Mouse (Mus musculus) natural killer cell, adult 2 months (primary cell): ENCODE measurements around the gene Cyp2t4.

ENCODE experiments used
- DNase-seq, 2 experiments: peaks; one replicate each; pipeline ENCODE4 v3.0.0; 2022; ENCODE audit warnings: low spot score in 2 of 2

The Cyp2t4 gene

DNA sequence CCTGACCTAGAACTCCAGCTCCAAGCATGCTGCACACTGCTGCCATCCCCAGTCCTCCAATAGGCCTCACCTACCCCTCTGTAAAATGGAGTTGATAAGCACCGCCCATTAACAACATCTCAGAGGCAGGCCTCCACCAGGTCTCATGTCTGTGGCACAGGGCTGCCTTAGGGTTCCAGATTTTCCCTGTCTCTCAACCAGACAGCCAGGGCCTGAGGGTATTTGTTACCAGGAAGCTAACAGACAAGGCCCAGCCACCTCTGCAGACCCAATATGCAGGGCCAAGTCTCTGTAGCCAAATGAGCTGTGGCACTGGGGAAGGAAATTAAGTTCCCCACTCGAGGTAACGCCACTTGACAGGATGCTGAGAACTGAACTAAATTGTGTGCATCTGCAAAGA lies 7.4 kb downstream of the Cyp2t4 start:
- DNase-seq, result no peak

DNA sequence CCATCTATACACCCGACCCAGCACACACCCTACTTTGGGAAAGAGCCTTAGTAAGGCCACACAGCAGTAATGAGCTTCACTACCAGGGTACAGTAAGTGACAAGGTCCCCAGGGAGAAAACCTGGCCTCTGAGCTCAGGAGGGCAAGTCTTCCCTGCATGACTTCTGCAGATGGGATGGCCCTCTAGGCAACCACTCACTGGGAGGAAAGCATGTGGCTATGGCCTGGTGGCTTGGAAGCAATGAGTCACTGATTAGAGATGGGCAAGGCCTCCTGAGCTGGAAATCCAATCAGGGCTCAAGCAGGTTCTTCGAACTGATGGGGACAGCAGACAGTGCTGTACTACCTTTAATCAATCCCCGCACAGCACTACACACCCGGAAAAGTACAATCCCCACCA lies 8.2 kb downstream of the Cyp2t4 start:
- DNase-seq, result no peak

DNA sequence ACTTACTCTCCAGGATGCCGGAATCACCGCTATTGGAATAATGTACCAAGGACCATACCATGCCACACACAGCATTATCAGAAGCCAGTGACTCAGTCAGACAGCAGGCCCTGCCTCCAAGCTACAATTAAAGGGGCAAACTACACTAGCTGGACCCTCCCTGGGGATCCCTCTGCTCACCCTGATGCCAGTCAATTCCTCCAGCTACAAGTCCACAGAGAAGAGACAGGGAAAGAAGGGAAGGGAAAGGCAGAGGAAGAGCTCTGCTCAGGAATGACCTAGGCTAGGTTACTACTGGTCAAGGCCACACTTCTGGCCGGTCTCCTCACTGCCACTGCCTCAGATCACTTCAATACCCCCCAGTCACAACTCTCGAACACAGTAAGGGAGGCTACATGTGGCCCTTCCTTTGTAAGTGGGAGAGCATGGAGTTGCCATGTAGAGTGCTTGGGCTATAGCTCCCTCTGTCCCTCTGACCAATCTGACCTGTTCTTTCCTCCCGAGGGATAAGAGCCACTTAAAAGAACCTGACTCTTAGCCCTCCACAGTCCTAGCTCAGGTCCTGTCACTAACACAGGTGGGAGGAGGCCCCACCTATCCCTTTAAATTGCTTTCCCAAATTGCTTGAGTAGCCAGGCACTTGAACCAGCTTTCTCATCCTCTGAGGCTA lies 9.4 kb downstream of the Cyp2t4 start:
- DNase-seq, result no peak

- DNase-seq, result no peak
Observed at GRCm38 (mm10) chr7:27163450-27163805, 9.9 kb downstream of the Cyp2t4 start.

DNA sequence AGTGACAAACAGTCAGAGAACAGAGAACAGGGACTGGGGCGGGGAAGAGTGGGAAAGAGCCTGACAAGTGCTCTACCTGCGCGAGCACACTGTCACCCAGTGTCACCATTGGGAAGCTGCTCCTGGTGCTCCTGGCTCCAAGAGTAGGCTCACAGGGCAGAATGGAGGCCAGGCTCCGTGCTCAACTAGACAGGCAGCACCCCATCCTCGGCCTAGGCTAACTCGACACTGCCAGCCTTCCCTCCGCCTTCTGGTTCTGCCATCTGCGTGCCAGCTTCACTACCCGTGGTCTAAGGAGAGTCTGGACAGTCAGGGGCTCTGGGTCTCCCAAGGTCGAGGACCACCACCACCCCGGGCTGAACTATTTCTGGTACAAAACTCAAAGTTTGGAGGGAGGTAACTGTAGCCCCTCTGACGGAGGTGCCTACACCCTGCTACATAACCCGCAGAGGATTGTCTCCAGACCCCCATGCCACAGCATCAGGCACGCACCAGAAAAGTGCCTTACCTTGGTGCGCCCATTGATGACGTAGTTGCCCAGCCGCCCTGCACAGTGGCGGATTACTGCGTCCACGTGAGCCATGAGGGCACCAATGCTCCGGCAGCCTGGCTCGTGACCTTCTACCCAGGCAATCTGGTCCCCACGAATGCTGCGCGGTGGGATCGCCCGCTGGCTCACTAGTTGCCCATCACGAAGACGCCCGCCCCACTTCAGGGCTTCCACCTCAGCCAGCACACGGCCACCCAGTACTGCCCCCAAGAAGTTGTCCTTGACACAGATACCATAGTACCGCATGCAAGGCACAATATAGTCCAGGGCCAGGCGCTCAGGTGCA lies 10.8 kb downstream of the Cyp2t4 start:
- DNase-seq, result no peak

DNA sequence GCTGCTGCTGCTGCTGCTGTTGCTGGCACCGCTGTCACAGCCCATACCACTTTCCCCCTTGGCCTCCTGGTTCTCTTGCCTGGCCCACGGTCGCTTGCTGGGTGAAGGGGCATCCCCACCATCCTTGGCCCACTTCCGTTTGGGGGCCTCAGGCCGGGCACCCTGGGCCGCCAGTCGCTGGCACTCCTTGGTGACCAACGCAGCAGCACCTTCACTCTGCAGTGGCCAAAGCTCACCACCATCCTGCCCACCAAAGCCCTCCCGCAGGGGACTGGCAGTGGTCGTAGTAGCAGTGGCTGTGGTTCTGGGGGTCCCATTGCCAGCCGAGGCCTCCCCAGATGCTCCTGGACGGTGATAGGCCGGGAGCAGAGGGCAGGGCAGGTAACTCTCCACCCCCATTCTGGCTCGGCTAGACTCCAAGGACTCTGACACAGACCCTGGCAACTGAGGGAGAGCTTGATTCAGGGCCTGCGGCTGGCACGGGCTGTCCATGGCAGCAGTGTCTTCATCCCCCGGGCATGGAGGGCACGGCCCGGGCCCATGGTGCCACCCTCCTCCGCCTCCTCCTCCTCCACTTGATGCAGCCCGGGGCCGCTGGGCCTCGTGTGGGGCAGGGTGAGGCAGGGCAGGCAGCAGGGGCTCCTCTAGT lies 11.6 kb downstream of the Cyp2t4 start:
- no peak for DNase-seq

DNA sequence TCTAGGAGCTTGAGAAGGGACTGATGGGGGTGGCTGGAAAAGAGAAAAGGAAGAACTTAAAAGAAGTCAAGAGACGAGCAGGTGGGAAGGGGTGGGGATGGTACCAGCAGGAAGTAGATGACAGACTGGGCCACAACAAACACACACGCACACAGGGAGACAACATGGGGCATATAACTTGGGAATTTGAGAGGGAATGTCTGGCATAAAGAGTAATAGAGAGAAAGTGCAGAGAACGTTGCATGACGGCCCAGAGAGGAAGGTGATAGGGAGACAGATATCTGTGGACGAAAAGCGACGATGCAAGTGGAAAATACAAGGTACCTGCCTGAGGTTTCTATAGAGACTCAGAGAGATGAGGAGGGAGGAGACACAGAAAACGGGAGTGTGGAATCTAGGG lies 12.2 kb downstream of the Cyp2t4 start:
- DNase-seq, result no peak

- peak; percentile 80 to 84 for DNase-seq
Observed at GRCm38 (mm10) chr7:27166229-27166613, 12.7 kb downstream of the Cyp2t4 start.

DNA sequence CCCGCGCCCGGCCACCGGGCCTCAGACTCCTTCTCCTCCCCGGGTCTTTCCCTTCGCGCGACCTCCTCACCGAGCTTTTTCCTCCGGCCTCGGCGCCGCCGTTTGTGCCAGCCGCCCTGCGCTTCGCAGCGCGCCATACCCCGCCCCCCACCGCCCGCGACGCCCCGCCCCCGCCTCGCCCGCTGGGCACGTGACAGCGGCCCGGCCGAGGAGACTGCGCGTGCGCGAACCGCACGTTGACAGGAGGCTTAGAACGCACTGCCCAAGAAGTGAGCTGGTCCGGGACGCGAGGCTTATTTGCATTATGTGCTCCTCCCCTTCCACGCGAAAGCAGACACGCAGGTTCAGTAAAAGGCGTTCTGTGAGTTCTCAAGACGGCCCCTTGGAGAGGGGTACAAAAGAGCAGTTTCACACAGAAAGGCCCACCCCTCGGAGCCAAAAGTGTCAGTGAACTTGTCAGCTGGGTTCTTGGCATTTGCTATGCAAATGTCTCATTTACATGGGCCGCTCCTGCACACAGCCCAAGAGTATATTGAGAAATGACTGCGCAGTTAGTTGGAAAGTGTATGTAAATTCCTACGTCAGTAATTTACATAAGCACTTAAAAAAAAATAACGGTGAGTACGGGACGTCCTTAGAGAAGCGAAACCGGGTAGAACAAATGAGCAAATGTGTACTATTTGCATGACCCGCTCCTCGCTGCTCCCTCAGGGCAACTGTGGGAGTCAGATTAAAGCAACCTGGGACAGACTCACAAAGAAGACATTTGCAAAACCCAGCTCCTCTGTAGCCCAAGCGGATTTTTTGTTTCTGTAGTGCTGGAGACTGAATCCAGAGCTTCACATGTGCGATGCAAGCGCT lies 13.3 kb downstream of the Cyp2t4 start, which contains the start of gene Egln2:
Gene Egln2 (minus strand): TSS at position 189 of the 861 bp plus-strand sequence.
- peak; percentile 93 to 96 for DNase-seq

GRCm38 (mm10) chr7:27167475-27168094 lies 14.1 kb downstream of the Cyp2t4 start:
- no peak for DNase-seq

DNA sequence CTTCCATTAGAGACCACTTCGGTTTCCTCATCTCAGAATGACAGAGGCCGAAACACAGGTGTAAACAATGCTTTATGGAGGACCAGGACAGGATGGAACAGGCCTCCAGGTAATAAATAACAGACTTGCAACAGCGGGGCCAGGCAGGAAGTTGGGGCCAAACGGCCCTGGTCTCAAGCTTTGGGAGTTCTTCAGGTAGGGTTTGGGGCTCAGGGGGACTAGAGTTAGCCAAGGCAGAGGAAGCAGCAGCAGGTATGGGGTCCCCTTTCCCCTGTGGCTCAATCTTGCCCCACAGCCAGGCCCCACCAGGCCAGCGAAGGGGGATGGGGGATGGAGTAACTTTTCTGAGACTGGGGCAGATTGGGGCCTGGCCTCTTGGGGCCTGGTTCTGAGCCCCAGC lies 14.9 kb downstream of the Cyp2t4 start:
- no peak for DNase-seq

- no peak for DNase-seq
Observed at GRCm38 (mm10) chr7:27170981-27171380, 17.5 kb downstream of the Cyp2t4 start.

DNA sequence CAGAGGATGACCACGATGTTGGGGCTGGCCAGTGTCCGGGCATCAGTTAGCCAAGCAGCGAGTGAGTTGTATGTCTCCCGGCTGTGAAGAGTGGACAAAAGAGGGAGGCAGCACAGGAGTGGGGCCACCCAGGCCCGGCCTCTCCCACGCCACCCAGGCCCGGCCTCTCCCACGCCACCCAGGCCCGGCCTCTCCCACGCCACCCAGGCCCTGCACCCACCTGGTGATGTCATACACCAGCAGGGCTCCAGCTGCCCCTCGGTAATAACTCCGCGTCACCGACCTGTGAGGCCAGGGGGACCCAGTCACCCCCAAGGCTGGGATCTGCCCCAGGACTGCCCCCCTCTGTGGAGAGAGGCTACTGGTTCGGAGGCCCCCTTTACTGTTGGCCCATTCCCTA lies 21.0 kb downstream of the Cyp2t4 start:
- DNase-seq, result no peak

DNA sequence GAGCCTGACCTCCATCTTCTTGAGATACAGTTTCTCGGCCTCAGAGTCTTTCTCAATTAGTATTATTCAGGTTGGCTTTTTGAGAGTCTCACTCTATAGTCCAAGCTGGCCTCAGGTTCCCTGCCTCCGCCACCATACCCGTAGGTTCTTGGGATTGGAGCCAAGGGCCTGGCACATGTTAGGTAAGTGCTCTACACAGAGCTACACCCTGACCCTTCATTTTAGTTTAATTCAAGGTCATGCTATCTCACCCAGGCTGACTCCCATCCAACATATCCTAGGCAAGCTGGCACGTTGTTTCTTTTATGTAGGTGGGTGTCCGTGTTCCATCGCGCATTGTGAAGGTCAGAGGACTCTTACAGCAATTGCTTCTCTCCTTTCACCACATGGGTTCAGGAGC lies 21.4 kb downstream of the Cyp2t4 start:
- no peak for DNase-seq

DNA sequence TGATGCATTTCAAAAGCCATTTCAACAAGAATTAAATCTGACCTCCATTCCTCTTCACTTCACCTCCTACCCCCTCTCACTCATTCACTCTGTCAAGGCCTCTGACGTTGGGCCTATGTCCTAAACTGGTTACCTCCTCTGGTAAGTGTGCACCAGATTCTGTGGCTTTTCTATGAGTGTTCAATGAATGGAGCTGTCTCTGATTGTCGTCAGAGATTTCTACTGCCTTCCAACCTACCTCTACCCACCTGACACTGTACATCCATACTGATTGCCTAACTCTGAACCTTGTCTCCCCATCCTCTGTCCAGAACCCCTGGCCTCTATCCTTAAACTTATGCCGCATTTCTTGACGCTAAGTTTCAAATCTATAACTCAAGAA lies 24.4 kb downstream of the Cyp2t4 start:
- DNase-seq, result no peak

DNA sequence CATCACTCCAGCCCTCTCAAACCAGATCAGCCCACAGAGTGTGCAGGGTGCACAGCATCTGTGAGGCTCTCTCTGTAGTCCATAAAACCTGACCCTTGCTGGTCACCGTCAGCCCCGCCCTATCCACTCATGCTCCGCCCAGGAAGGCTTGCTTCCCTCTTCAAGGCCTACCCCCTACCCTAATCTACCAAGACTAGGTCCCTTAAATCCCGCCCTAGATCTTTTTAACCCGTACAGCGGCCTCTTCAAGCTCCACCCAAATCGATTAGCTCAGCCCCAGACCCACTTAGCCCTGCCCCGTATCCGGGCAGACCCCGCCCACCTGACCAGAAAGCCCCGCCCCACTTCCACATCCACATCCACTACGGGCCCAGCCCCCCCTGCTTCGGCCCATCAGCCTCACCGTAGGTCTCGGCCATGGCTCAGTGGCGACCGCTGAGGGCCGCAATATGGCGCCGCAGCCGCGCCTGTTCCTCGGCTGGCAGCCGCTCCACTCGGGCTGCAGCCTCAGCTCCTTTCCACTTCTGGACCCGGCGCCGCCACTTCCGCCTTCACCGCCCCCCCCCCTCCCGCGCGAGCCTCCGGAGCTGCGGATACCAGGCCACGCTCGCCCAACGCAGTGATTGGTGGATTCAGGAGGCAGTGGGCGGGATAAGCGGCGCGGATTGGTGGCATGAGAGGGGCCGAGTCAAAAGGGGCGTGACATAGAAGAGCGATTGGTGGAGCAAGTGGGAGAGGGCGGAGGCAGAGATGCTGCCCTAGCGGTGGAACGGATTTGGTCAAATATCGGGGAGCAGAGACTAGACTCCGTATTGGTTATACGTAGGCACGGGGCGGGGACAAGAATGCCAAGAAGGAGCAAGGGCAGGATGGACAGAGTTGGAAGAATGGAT lies 25.1 kb downstream of the Cyp2t4 start, which contains the start of gene Rab4b:
Gene Rab4b (minus strand): TSS at position 573 of the 893 bp plus-strand sequence.
- DNase-seq, result peak; percentile 99

DNA sequence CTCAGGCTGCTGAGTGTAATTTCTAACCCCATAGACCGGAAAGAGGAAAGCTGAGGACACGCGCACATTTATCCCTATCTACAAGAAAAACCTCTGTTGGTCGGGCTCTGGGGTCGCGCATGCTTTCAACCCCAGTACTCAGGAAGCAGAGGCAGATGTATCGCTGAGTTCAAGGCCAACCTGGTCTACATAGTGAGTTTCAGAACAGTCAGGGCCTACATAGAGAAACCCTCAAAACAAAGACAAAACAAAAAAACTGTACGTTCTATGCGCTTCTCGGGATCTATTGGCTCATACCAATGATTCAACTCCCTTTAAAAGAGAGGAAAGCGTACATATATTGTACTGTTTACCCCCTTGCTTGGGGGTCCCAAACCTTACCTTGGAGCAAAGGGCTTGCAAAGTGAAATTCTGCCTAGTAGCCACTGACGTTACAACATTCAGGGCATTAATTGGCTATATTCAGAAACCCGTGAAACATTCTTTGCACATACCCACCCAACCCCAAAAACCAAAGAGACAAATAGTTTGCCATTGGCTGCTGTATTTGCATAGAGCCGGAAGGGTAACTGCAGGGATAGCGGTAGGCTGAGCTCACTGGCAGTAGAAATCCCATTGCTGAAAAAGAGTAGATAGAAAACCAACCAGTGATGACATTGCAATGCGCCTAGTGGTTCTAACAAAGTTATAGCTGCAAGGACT lies 25.9 kb downstream of the Cyp2t4 start:
- no peak for DNase-seq

DNA sequence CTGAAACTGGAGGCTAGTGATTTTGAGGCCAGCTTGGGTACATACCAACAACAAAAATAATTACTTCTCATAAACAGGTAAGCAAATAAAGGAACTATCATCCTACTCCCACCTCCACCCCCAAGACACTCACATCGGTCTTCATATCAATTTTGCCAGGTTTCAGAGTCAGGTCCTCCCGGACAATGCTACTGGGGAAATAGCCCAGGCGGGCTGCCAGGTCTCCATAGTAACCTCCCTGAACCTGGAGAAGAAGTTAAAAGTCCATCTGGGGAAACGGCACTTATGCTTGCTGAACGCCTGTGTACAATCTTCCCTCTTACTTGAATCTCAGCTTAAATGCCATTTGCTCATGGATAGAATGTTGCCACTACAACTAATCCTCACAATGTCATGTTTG lies 26.5 kb downstream of the Cyp2t4 start:
- DNase-seq, result no peak

- DNase-seq, result no peak
Observed at GRCm38 (mm10) chr7:27180837-27181695, 27.6 kb downstream of the Cyp2t4 start, which contains the start of the genes Gm21983 and Mia. Gm21983 (minus strand) TSS chr7:27181086. Mia (minus strand) TSS chr7:27181157.
